Mouse (Mus musculus) bone marrow, adult 2 months (tissue): Measurements from ENCODE around the gene Sp100. TPM values are rescaled to one million over a fixed set of nuclear protein-coding genes. Genes with fewer than 3 reads are reported as not detected.
A peak's percentile ranks its signal among the peaks of the same experiment; 100 is the strongest.

Experiments
- H3K27ac ChIP-seq: fragments of 200-500 bp; 2 replicates; pipeline ENCODE4 v1.5.1; 2012; ENCODE audit warnings: low read depth, mild to moderate bottlenecking, control low read depth, inconsistent platforms, low read length; ENCODE audit not compliant: control insufficient read depth, poor library complexity, insufficient read depth
- H3K4me1 ChIP-seq: fragments of 200-500 bp; 2 replicates; pipeline ENCODE4 v1.6.1; 2011; ENCODE audit warnings: low read length; ENCODE audit not compliant: control insufficient read depth, insufficient read depth
- H3K4me3 ChIP-seq: fragments of 200-500 bp; replicated peaks from 2 replicates; pipeline ENCODE3; 2011; ENCODE audit warnings: mild to moderate bottlenecking, low read depth, low read length, control low read depth; ENCODE audit not compliant: control insufficient read depth
- CTCF ChIP-seq: fragments of 200-500 bp; IDR thresholded peaks from 2 replicates; pipeline ENCODE4 v1.5.1; 2011; ENCODE audit warnings: low read length, control low read depth; ENCODE audit not compliant: control insufficient read depth, insufficient read depth
- POLR2A ChIP-seq: fragments of 200-500 bp; IDR thresholded peaks from 2 replicates; pipeline ENCODE4 v1.6.1; 2011; ENCODE audit warnings: low read depth, mild to moderate bottlenecking, control low read depth, low read length, borderline replicate concordance; ENCODE audit not compliant: control insufficient read depth
- WGBS: fragments of 180-500 bp; shearing (Covaris S2); methylation state at CpG from one replicate; pipeline ENCODE4 v1.1.7; 2018; 5-methylcytosine and 5-hydroxymethylcytosine counted together
- polyA plus RNA-seq: library from polyadenylated mRNA; stranded (reverse); fragments of >200 nt; gene quantifications from 2 replicates; pipeline ENCODE4 v1.2.4, GENCODE M21; 2011; ENCODE audit warnings: low replicate concordance; ENCODE audit not compliant: missing spikeins, insufficient read depth, insufficient read length

Sp100 gene
- polyA plus RNA-seq, 1 experiment, result 147 TPM

- H3K4me3 ChIP-seq, result no peak overlapping the region
- peak overlapping the region; percentile 76 for H3K27ac ChIP-seq
- peaks cover 8% of the 10 kb centered on the region for H3K4me1 ChIP-seq
- TF ChIP-seq POLR2A (no peak), CTCF (no peak)
- WGBS, result 39% methylated on average over 11 of the region's 11 CpGs
These were observed 102.3 kb downstream of the Sp100 start for GRCm38 (mm10) chr1:85751932-85752680.

- Histone ChIP-seq H3K4me3 (no peak overlapping the region), H3K4me1 (peaks cover 3% of the 10 kb centered on the region), H3K27ac (no peak overlapping the region)
- 57% methylated on average over 6 of the region's 6 CpGs for WGBS
- TF ChIP-seq CTCF, result no peak
- TF ChIP-seq POLR2A, result no peak
These were observed 107.9 kb downstream of the Sp100 start for GRCm38 (mm10) chr1:85757531-85758230.

GRCm38 (mm10) chr1:85758231-85758968 lies 108.6 kb downstream of the Sp100 start:
- WGBS, result 39% methylated on average over 14 of the region's 14 CpGs
- no peak for TF ChIP-seq POLR2A
- no peak for TF ChIP-seq CTCF
- Histone ChIP-seq H3K27ac (no peak overlapping the region), H3K4me1 (peaks cover 3% of the 10 kb centered on the region), H3K4me3 (no peak overlapping the region)

GRCm38 (mm10) chr1:85758969-85759293 lies 109.1 kb downstream of the Sp100 start:
- Histone ChIP-seq H3K27ac (no peak overlapping the region), H3K4me3 (no peak overlapping the region), H3K4me1 (peaks cover 3% of the 10 kb centered on the region)
- TF ChIP-seq CTCF (no peak), POLR2A (no peak)
- 31% methylated on average over 1 of the region's 1 CpGs for WGBS

Other genes with a start within 250 kb of the Sp100 start
- gene G530012D18Rik, start 74.3 kb upstream of the Sp100 start, polyA plus RNA-seq, result 2.4 TPM in 1 of 2 replicates, not detected in the other
- gene Sp110, start 51.2 kb upstream of the Sp100 start, polyA plus RNA-seq, result 41.5 and 75.9 TPM in 2 replicates
- gene Sp140, start 49.6 kb upstream of the Sp100 start, polyA plus RNA-seq, result 54.4 and 87.5 TPM in 2 replicates
- gene A630001G21Rik, start 128.7 kb downstream of the Sp100 start, polyA plus RNA-seq, result 28.7 and 60.7 TPM in 2 replicates
- gene Cab39, start 143.5 kb downstream of the Sp100 start, polyA plus RNA-seq, result 22.7 and 25.7 TPM in 2 replicates
- 10.8 and 17.6 TPM in 2 replicates for gene Itm2c, start 244.3 kb downstream of the Sp100 start, polyA plus RNA-seq